Mouse (Mus musculus) ES-E14 (cell line): ENCODE measurements at regions not wholly inside any gene's neighbourhood (a gene's known extent, or its start where the extent isn't known, plus 50 kb on each side); places are given as distances from the start of the nearest gene placed in this dataset.

Experiments used
- DNase-seq: peaks from one replicate; pipeline ENCODE4 v3.0.0-alpha.2; 2013; ENCODE audit warnings: low read depth, low spot score
- H3K27ac ChIP-seq: 2 replicates; pipeline ENCODE4 v1.5.1; 2012; ENCODE audit warnings: low read depth, mild to moderate bottlenecking, low read length, moderate library complexity, mixed read lengths; ENCODE audit not compliant: poor library complexity, insufficient read depth, severe bottlenecking
- H3K36me3 ChIP-seq: 2 replicates; pipeline ENCODE4 v1.6.1; 2012; ENCODE audit warnings: mild to moderate bottlenecking, low read length, moderate library complexity, mixed read lengths; ENCODE audit not compliant: control insufficient read depth, poor library complexity, insufficient read depth, severe bottlenecking
- H3K4me1 ChIP-seq, 2 experiments: fragments of 150-350 bp in 1 of 2; sonication (generic) in 1 of 2; 2 replicates each; pipeline ENCODE4 v1.6.1; 2012; ENCODE audit warnings: low read length in 2 of 2, mild to moderate bottlenecking in 1 of 2, mixed read lengths in 1 of 2; ENCODE audit not compliant: control insufficient read depth in 2 of 2, insufficient read depth in 2 of 2, poor library complexity in 1 of 2
- H3K4me3 ChIP-seq, 2 experiments: fragments of 150-350 bp in 1 of 2; sonication (generic) in 1 of 2; 2 replicates each; pipeline ENCODE4 v1.5.1; 2012; ENCODE audit warnings: low read length in 2 of 2, low read depth in 1 of 2, mild to moderate bottlenecking in 1 of 2, mixed read lengths in 1 of 2; ENCODE audit not compliant: insufficient read depth in 1 of 2, poor library complexity in 1 of 2, severe bottlenecking in 1 of 2
- H3K9ac ChIP-seq: 2 replicates; pipeline ENCODE4 v1.6.1; 2012; ENCODE audit warnings: low read depth, mild to moderate bottlenecking, low read length, mixed read lengths; ENCODE audit not compliant: poor library complexity, insufficient read depth, severe bottlenecking
- H3K9me3 ChIP-seq: fragments of 150-350 bp; sonication (generic); 2 replicates; pipeline ENCODE4 v1.6.1; 2012; ENCODE audit warnings: low read depth, mild to moderate bottlenecking, low read length; ENCODE audit not compliant: control insufficient read depth, insufficient read depth
- CHD2 ChIP-seq: IDR thresholded peaks from 2 replicates; pipeline ENCODE4 v1.6.1; 2014; ENCODE audit warnings: mild to moderate bottlenecking, low read depth, low read length, inconsistent platforms
- HCFC1 ChIP-seq: IDR thresholded peaks from 2 replicates; pipeline ENCODE4 v1.6.1; 2012; ENCODE audit warnings: low read length, inconsistent platforms, borderline replicate concordance; ENCODE audit not compliant: insufficient read depth
- MAFK ChIP-seq: IDR thresholded peaks from 2 replicates; pipeline ENCODE4 v1.6.1; 2014; ENCODE audit warnings: mild to moderate bottlenecking, low read depth, low read length, inconsistent platforms; ENCODE audit not compliant: insufficient read depth
- ZC3H11A ChIP-seq: IDR thresholded peaks from 2 replicates; pipeline ENCODE4 v1.6.1; 2012; ENCODE audit warnings: low read depth, mild to moderate bottlenecking, inconsistent platforms, low read length, borderline replicate concordance
- ZNF384 ChIP-seq: IDR thresholded peaks from 2 replicates; pipeline ENCODE4 v1.6.1; 2012; ENCODE audit warnings: low read depth, low read length, inconsistent platforms
- in situ Hi-C, 2 experiments: fragments of 600-800 bp; cut with MboI; formaldehyde crosslinking; loops; one replicate each; pipeline ENCODE4 v1.15.1; 2025; ENCODE audit warnings: low sequenced_read_pairs in 2 of 2, inconsistent platforms in 1 of 2; ENCODE audit not compliant: unreplicated experiment in 2 of 2

- in situ Hi-C loops = no loop called here
- Histone ChIP-seq H3K4me3 (no peak overlapping the region), H3K9me3 (no peaks in the 10 kb centered on the region), H3K36me3 (no peaks in the 10 kb centered on the region), H3K27ac (no peak overlapping the region), H3K4me1 (no peaks in the 10 kb centered on the region), H3K9ac (no peak overlapping the region)
- no peak for DNase-seq
- no peak for TF ChIP-seq ZC3H11A
- no peak for TF ChIP-seq CHD2
- TF ChIP-seq HCFC1 = no peak
- no peak for TF ChIP-seq MAFK
- no peak for TF ChIP-seq ZNF384
Observed at GRCm38 (mm10) chr11:24370861-24371686, 293.2 kb downstream of the Bcl11a start.

GRCm38 (mm10) chr11:24371687-24371950, 293.8 kb downstream of the Bcl11a start:
- TF ChIP-seq HCFC1 = no peak
- TF ChIP-seq ZNF384 = no peak
- no peak for TF ChIP-seq CHD2
- no peak for TF ChIP-seq ZC3H11A
- no peak for TF ChIP-seq MAFK
- no peak overlapping the region for H3K27ac ChIP-seq
- no peaks in the 10 kb centered on the region for H3K36me3 ChIP-seq
- no peaks in the 10 kb centered on the region for H3K4me1 ChIP-seq
- no peaks in the 10 kb centered on the region for H3K9me3 ChIP-seq
- in situ Hi-C loops = no loop called here
- H3K9ac ChIP-seq = no peak overlapping the region
- DNase-seq = no peak
- no peak overlapping the region for H3K4me3 ChIP-seq

GRCm38 (mm10) chr11:24371963-24372362, 294.1 kb downstream of the Bcl11a start:
- no peaks in the 10 kb centered on the region for H3K36me3 ChIP-seq
- in situ Hi-C loops = no loop called here
- no peaks in the 10 kb centered on the region for H3K4me1 ChIP-seq
- no peak overlapping the region for H3K27ac ChIP-seq
- TF ChIP-seq ZNF384 (no peak), ZC3H11A (no peak), HCFC1 (no peak), CHD2 (no peak), MAFK (no peak)
- H3K9me3 ChIP-seq = no peaks in the 10 kb centered on the region
- no peak overlapping the region for H3K4me3 ChIP-seq
- no peak for DNase-seq
- no peak overlapping the region for H3K9ac ChIP-seq

GRCm38 (mm10) chr11:24372616-24373015, 294.8 kb downstream of the Bcl11a start:
- Histone ChIP-seq H3K4me1 (no peaks in the 10 kb centered on the region), H3K4me3 (no peak overlapping the region), H3K9ac (no peak overlapping the region), H3K36me3 (no peaks in the 10 kb centered on the region), H3K27ac (no peak overlapping the region), H3K9me3 (no peaks in the 10 kb centered on the region)
- TF ChIP-seq ZNF384 (no peak), HCFC1 (no peak), CHD2 (no peak), MAFK (no peak), ZC3H11A (no peak)
- in situ Hi-C loops = no loop called here
- DNase-seq = no peak

- no peaks in the 10 kb centered on the region for H3K4me1 ChIP-seq
- no peaks in the 10 kb centered on the region for H3K36me3 ChIP-seq
- no peak for DNase-seq
- in situ Hi-C loops = no loop called here
- H3K9ac ChIP-seq = no peak overlapping the region
- no peak overlapping the region for H3K27ac ChIP-seq
- TF ChIP-seq HCFC1 (no peak), CHD2 (no peak), ZNF384 (no peak), ZC3H11A (no peak), MAFK (no peak)
- no peaks in the 10 kb centered on the region for H3K9me3 ChIP-seq
- no peak overlapping the region for H3K4me3 ChIP-seq
Observed at GRCm38 (mm10) chr11:24373301-24373700, 295.4 kb downstream of the Bcl11a start.
